18 mouse cellular contexts compared by ENCODE assay signal in the genomic region with DNA sequence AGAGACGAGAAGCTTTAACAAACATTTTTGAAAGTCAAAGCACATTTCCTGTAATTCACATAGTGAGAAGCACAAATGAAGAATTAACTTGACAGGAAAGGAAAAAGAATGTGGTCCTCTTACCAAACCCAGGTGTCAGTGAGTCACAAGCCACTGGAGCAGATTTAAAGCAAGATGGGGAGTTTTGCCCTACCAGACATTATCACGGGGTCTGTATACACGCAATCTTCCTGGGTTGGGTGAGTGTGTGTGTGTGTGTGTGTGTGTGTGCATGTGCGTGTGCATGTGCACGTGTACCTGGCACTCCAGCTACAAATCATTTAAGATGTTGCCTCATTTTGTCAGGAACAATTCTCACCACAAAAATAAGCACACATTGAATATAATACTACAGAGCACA. TPM values are rescaled to one million over a fixed set of nuclear protein-coding genes. Genes with fewer than 3 reads are reported as not detected.
DNase-seq lines count a peak whose midpoint lies in the region; ATAC-seq and TF ChIP-seq lines count a peak whose summit lies in the region.
"Had no signal": no experiment of that assay in that cellular context is flagged by ENCODE, and none has a peak within 500 bp of the region (broad histone marks: within the 10 kb centered on the region; RNA-seq: fewer than 3 reads in every experiment).

No protein-coding gene starts in this region.

- no peak overlapping the region for H3K4me2 ChIP-seq in lung, postnatal 0 days (replicated peaks; ENCODE audit: low read depth, low read length)
- H3K4me2 ChIP-seq: forebrain, embryonic 12.5 days; heart, embryonic 15.5 days; lung, embryonic 14.5 days; midbrain, embryonic 11.5 days had no signal

- no peaks in the 10 kb centered on the region for H3K27me3 ChIP-seq in thymus, adult 2 months (ENCODE audit: control insufficient read depth, insufficient read depth, low read length)
- no peaks in the 10 kb centered on the region for H3K27me3 ChIP-seq in lung, postnatal 0 days (replicated peaks; ENCODE audit: insufficient read depth, low read length)
- no peaks in the 10 kb centered on the region for H3K27me3 ChIP-seq in kidney, adult 2 months (replicated peaks; ENCODE audit: control insufficient read depth, insufficient read depth, low read length)
- H3K27me3 ChIP-seq: forebrain, embryonic 12.5 days; heart, embryonic 15.5 days had no signal

- TF ChIP-seq POLR2A in thymus, adult 2 months (IDR thresholded peaks at IDR 0.05; ENCODE audit: control insufficient read depth, extremely low read depth, insufficient read depth, low read length, poor library complexity): no peak
- no peak for TF ChIP-seq POLR2A in kidney, adult 2 months (IDR thresholded peaks at IDR 0.05; ENCODE audit: low read depth, low read length)

- peak; percentile 80 for ATAC-seq in inflammation-experienced regulatory T-cells, adult 6 months
- no peak for ATAC-seq in lung, postnatal 0 days

- no peaks in the 10 kb centered on the region for H3K9me3 ChIP-seq in lung, postnatal 0 days (ENCODE audit: low read length)
- H3K9me3 ChIP-seq: forebrain, embryonic 12.5 days; heart, embryonic 15.5 days; limb, embryonic 10.5 days had no signal

- H3K4me1 ChIP-seq in thymus, adult 2 months (replicated peaks; ENCODE audit: control insufficient read depth, insufficient read depth, low read length): peaks cover 9% of the 10 kb centered on the region
- no peaks in the 10 kb centered on the region for H3K4me1 ChIP-seq in lung, postnatal 0 days (ENCODE audit: insufficient read depth, low read depth, low read length)
- no peaks in the 10 kb centered on the region for H3K4me1 ChIP-seq in kidney, adult 2 months (ENCODE audit: control insufficient read depth, insufficient read depth, low read length)
- H3K4me1 ChIP-seq: forebrain, embryonic 12.5 days; heart, embryonic 15.5 days; limb, embryonic 10.5 days had no signal

- no peak overlapping the region; the same call in 1 of the 2 replicates for H3K27ac ChIP-seq in thymus, adult 2 months (ENCODE audit: control insufficient read depth, insufficient read depth, low read length)
- H3K27ac ChIP-seq in lung, postnatal 0 days (ENCODE audit: low read length): no peak overlapping the region
- H3K27ac ChIP-seq in kidney, adult 2 months (ENCODE audit: insufficient read depth, low read depth, low read length): no peak overlapping the region
- H3K27ac ChIP-seq: forebrain, embryonic 12.5 days; heart, embryonic 15.5 days; left cerebral cortex, adult 2 months; limb, embryonic 10.5 days; macrophage had no signal

- no peak overlapping the region for H3K4me3 ChIP-seq in thymus, adult 2 months (ENCODE audit: control insufficient read depth, insufficient read depth, low read length)
- H3K4me3 ChIP-seq in lung, postnatal 0 days (ENCODE audit: low read depth, low read length): no peak overlapping the region
- H3K4me3 ChIP-seq in kidney, adult 2 months (ENCODE audit: insufficient read depth, low read depth, low read length): no peak overlapping the region
- H3K4me3 ChIP-seq: forebrain, embryonic 12.5 days; heart, embryonic 15.5 days; left cerebral cortex, adult 2 months; limb, embryonic 10.5 days had no signal

- H3K36me3 ChIP-seq in thymus, adult 2 months (ENCODE audit: control insufficient read depth, insufficient read depth, low read length): no peaks in the 10 kb centered on the region
- H3K36me3 ChIP-seq in lung, postnatal 0 days (ENCODE audit: insufficient read depth, low read length): no peaks in the 10 kb centered on the region
- H3K36me3 ChIP-seq in kidney, adult 2 months (ENCODE audit: control insufficient read depth, insufficient read depth, low read length): no peaks in the 10 kb centered on the region
- H3K36me3 ChIP-seq: forebrain, embryonic 12.5 days; heart, embryonic 15.5 days; limb, embryonic 10.5 days had no signal

- WGBS in thymus, adult 2 months: 8% methylated on average over 5 of the region's 5 CpGs
- 72% methylated on average over 5 of the region's 5 CpGs for WGBS in lung, postnatal 0 days
- WGBS in kidney, adult 2 months: 77% methylated on average over 5 of the region's 5 CpGs

- TF ChIP-seq EP300 in lung, postnatal 0 days (IDR thresholded peaks at IDR 0.05): no peak

- H3K9ac ChIP-seq in lung, postnatal 0 days (replicated peaks; ENCODE audit: low read depth): no peak overlapping the region
- H3K9ac ChIP-seq: forebrain, embryonic 12.5 days; heart, embryonic 15.5 days; lung, embryonic 14.5 days had no signal

- DNase-seq in thymus, postnatal 36 days: peak; percentile 13 to 16
- no peak for DNase-seq in thymus, adult 2 months
- peak; percentile 21 to 40 for DNase-seq in CD8-positive naive resting alpha-beta T cell, adult 2 months (ENCODE audit: low read depth in 2 of 2, low spot score in 2 of 2)
- no peak for DNase-seq in frontal cortex, postnatal 10 days (ENCODE audit: low spot score in 2 of 2)
- no peak for DNase-seq in lung, postnatal 0 days (ENCODE audit: low spot score)
- no peak for DNase-seq in kidney, adult 2 months
- DNase-seq: adrenal gland, adult 8-10 months; cerebellum, adult 9-10 months; gastrocnemius, postnatal 25 days; kidney, postnatal 36 days; lung, embryonic 14.5 days had no signal

- no peak for TF ChIP-seq CTCF in thymus, adult 2 months (IDR thresholded peaks at IDR 0.05; ENCODE audit: borderline replicate concordance, control insufficient read depth, extremely low read depth, insufficient read depth, low read length, poor library complexity)
- no peak for TF ChIP-seq CTCF in lung, postnatal 0 days (IDR thresholded peaks at IDR 0.05)
- TF ChIP-seq CTCF in kidney, adult 2 months (conservative IDR thresholded peaks at IDR 0.05; ENCODE audit: insufficient read depth, insufficient read length, low read depth, low read length): no peak

RNA-seq across cellular contexts. Expression of a gene that starts 30.9 kb away (rescaled TPM):
- polyA plus RNA-seq in thymus, adult 2 months (2012; rRNA removed): 3.7 and 4.1 TPM in 2 replicates
- polyA plus RNA-seq in inflammation-experienced regulatory T-cells, adult 6 months (2017; shearing (Covaris generic)): 1 to 10 TPM; 3.2 to 7.3 (median 5.4) TPM
- polyA plus RNA-seq in lung, postnatal 0 days (2015; fragmentation: Nextera tagmentation; extraction: Ambion mirVana): 2.7 and 3.2 TPM in 2 replicates
- 0.48 and 1.5 TPM in 2 replicates for polyA plus RNA-seq in kidney, adult 2 months (2012; rRNA removed)

Comparison
In these comparisons a context has a peak if more than half of its experiments do, and no peak if none do; other contexts are left out.
1. DNase-seq: peak in thymus, postnatal 36 days (2 of 2) and CD8-positive naive resting alpha-beta T cell, adult 2 months (2 of 2); none in thymus, adult 2 months (single experiment), frontal cortex, postnatal 10 days (0 of 2), lung, postnatal 0 days (single experiment) and kidney, adult 2 months (single experiment).